ENCODE assay signal across 8 mouse cellular contexts in the genomic region with DNA sequence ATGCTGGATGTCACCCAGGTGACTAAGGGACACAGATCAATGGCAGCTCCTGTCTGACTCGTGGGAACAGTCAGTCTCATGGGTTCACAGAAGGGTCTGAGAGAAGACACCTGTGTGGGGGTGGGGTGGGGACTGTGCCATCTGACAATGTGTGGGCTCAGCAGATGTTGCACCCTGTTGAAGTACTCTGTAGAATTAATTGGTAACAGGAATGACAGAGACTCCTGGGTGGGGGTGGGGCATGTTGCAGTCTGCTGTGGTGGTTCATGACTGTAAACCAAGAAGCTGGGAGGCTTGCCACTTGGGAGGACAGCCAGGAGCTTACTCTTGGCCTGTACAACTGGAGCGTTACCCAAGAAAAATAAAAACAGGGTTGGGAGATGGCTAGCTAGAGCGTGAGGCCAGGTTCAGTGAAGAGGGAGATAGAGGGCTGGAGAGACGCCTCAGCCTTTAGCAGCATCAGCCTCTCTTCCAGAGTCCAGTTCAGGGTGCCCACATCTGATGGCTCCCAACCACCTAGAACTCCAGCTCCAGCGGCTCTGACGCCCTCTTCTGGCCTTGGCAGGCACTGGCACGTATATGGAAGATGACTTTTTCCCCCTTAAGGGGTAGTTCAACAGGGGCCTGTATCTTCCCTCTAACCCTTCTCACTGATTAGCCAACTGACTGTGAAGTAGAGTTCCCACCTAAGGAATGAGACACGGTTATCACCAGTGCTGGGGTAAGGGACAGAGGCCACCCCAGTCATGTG. TPM values are rescaled to one million over a fixed set of nuclear protein-coding genes. Genes with fewer than 3 reads are reported as not detected.
DNase-seq lines count a peak whose midpoint lies in the region; ATAC-seq lines count a peak whose summit lies in the region.

No protein-coding gene starts in this region.

- DNase-seq in left cerebral cortex, postnatal 14 days (ENCODE audit: low spot score in 2 of 2): peak; percentile 44 to 46
- no peak for DNase-seq in left cerebral cortex, adult 18-20 months (ENCODE audit: low spot score in 2 of 2)
- DNase-seq in adrenal gland, postnatal 36 days: peak; percentile 56 to 66
- DNase-seq in layer of hippocampus, adult 8-10 months (ENCODE audit: low spot score in 2 of 2): peak; percentile 42 to 52
- no peak for DNase-seq in embryo, embryonic 10 days (ENCODE audit: low spot score)
- no peak for DNase-seq in neural tube, embryonic 10.5 days (ENCODE audit: extremely low spot score, low spot score)

- H3K36me3 ChIP-seq in heart, embryonic 12.5 days: no peaks in the 10 kb centered on the region
- no peaks in the 10 kb centered on the region for H3K36me3 ChIP-seq in stomach, embryonic 14.5 days (ENCODE audit: control insufficient read depth, insufficient read depth, low read length)

- H3K4me3 ChIP-seq in heart, embryonic 12.5 days: no peak overlapping the region
- no peak overlapping the region for H3K4me3 ChIP-seq in stomach, embryonic 14.5 days (ENCODE audit: low read depth, low read length)

- peaks cover 21% of the 10 kb centered on the region for H3K27me3 ChIP-seq in heart, embryonic 12.5 days (replicated peaks)
- H3K27me3 ChIP-seq in stomach, embryonic 14.5 days (ENCODE audit: control insufficient read depth, insufficient read depth, low read length): no peaks in the 10 kb centered on the region; the same call in 1 of the 2 replicates

- WGBS in heart, embryonic 12.5 days: 52% methylated on average over 8 of the region's 8 CpGs
- 51% methylated on average over 8 of the region's 8 CpGs for WGBS in stomach, embryonic 14.5 days

- H3K9ac ChIP-seq in heart, embryonic 12.5 days: no peak overlapping the region
- H3K9ac ChIP-seq in stomach, embryonic 14.5 days (replicated peaks; ENCODE audit: low read depth, low read length): no peak overlapping the region

- intact Hi-C loops in left cerebral cortex, postnatal 14 days (cut with DNase I): no loop called here

- no peak overlapping the region for H3K4me2 ChIP-seq in heart, embryonic 12.5 days
- no peak overlapping the region for H3K4me2 ChIP-seq in stomach, embryonic 14.5 days (replicated peaks; ENCODE audit: low read depth, low read length)

- 0 out of 2 replicates have a peak, but pooled peaks have one; percentile 4 for ATAC-seq in heart, embryonic 12.5 days (ENCODE audit: insufficient number of reproducible peaks, low FRiP score)
- peak; percentile 14; the same call in 1 of the 2 replicates for ATAC-seq in stomach, embryonic 14.5 days (ENCODE audit: insufficient number of reproducible peaks, insufficient read depth, low FRiP score, low read depth)

- no peak overlapping the region for H3K27ac ChIP-seq in heart, embryonic 12.5 days (ENCODE audit: poor library complexity, severe bottlenecking)
- no peak overlapping the region for H3K27ac ChIP-seq in stomach, embryonic 14.5 days (ENCODE audit: low read length)

- peaks cover 9% of the 10 kb centered on the region; the same call in 1 of the 2 replicates for H3K9me3 ChIP-seq in heart, embryonic 12.5 days (replicated peaks)
- no peaks in the 10 kb centered on the region for H3K9me3 ChIP-seq in stomach, embryonic 14.5 days (ENCODE audit: control insufficient read depth, low read depth, low read length)

- H3K4me1 ChIP-seq in heart, embryonic 12.5 days (replicated peaks): no peaks in the 10 kb centered on the region
- no peaks in the 10 kb centered on the region; the same call in 1 of the 2 replicates for H3K4me1 ChIP-seq in stomach, embryonic 14.5 days (ENCODE audit: control insufficient read depth, insufficient read depth, low read length)

RNA-seq across cellular contexts. Expression of a gene that starts 10.6 kb away (rescaled TPM):
- 1 to 10 TPM; 4.0 to 6.6 TPM for total RNA-seq in left cerebral cortex, postnatal 14 days (2021)
- 1 to 10 TPM; 3.4 to 5.0 TPM for total RNA-seq in left cerebral cortex, adult 18-20 months (2021)
- total RNA-seq in adrenal gland, postnatal 36 days (2021): under 1 TPM in 1 of 2 experiments, not detected in 1; 0.53 TPM
- 2.1 and 2.4 TPM in 2 replicates for polyA plus RNA-seq in heart, embryonic 12.5 days (2016; fragmentation: Nextera tagmentation; extraction: Ambion mirVana)
- 1 to 10 TPM; 3.6 to 6.6 (median 4.6) TPM for total RNA-seq in layer of hippocampus, adult 8-10 months (2022)
- polyA plus RNA-seq in stomach, embryonic 14.5 days (2014; fragmentation: Nextera tagmentation; extraction: Ambion mirVana): 38.4 and 42.6 TPM in 2 replicates

RNA-seq across cellular contexts. Expression of a gene that starts 32.8 kb away (rescaled TPM):
- under 1 TPM; 0.40 to 0.93 TPM for total RNA-seq in left cerebral cortex, postnatal 14 days (2021)
- 1 to 10 TPM in 1 of 2 experiments, under 1 TPM in 1; 0.51 to 1.0 TPM for total RNA-seq in left cerebral cortex, adult 18-20 months (2021)
- total RNA-seq in adrenal gland, postnatal 36 days (2021): 10 to 100 TPM; 13.9 to 14.3 TPM
- polyA plus RNA-seq in heart, embryonic 12.5 days (2016; fragmentation: Nextera tagmentation; extraction: Ambion mirVana): 7.4 and 12.0 TPM in 2 replicates
- total RNA-seq in layer of hippocampus, adult 8-10 months (2022): 1 to 10 TPM in 3 of 4 experiments, under 1 TPM in 1; 0.85 to 1.8 (median 1.4) TPM
- 3.5 and 5.0 TPM in 2 replicates for polyA plus RNA-seq in stomach, embryonic 14.5 days (2014; fragmentation: Nextera tagmentation; extraction: Ambion mirVana)

RNA-seq across cellular contexts. Expression of a gene that starts 58.3 kb away (rescaled TPM):
- under 1 TPM; 0.62 to 0.70 TPM for total RNA-seq in left cerebral cortex, postnatal 14 days (2021)
- 1 to 10 TPM; 2.2 to 2.7 TPM for total RNA-seq in left cerebral cortex, adult 18-20 months (2021)
- 1 to 10 TPM; 4.8 to 6.7 TPM for total RNA-seq in adrenal gland, postnatal 36 days (2021)
- polyA plus RNA-seq in heart, embryonic 12.5 days (2016; fragmentation: Nextera tagmentation; extraction: Ambion mirVana): 8.5 and 10.1 TPM in 2 replicates
- total RNA-seq in layer of hippocampus, adult 8-10 months (2022): 1 to 10 TPM; 5.0 to 7.7 (median 6.5) TPM
- polyA plus RNA-seq in stomach, embryonic 14.5 days (2014; fragmentation: Nextera tagmentation; extraction: Ambion mirVana): 5.7 and 6.8 TPM in 2 replicates

Comparison
In these comparisons a context has a peak if more than half of its experiments do, and no peak if none do; other contexts are left out.
1. DNase-seq: peak in left cerebral cortex, postnatal 14 days (2 of 2), adrenal gland, postnatal 36 days (2 of 2) and layer of hippocampus, adult 8-10 months (2 of 2); none in left cerebral cortex, adult 18-20 months (0 of 2), embryo, embryonic 10 days (single experiment) and neural tube, embryonic 10.5 days (single experiment).
2. RNA of a gene that starts 32.8 kb away (total RNA-seq): 13.9 to 14.3 TPM in adrenal gland, postnatal 36 days; 0.85 to 1.8 TPM in layer of hippocampus, adult 8-10 months, 0.51 to 1.0 TPM in left cerebral cortex, adult 18-20 months and 0.40 to 0.93 TPM in left cerebral cortex, postnatal 14 days; every median in the first group is over 4 times any median in the second.